Mouse (Mus musculus): ENCODE data around the gene Igf2bp3. TPM values are rescaled to one million over a fixed set of nuclear protein-coding genes. Genes with fewer than 3 reads are reported as not detected.
A peak's percentile ranks its signal among the peaks of the same experiment; 100 is the strongest.
"Not testable (repeated sequence)": the region's sequence is repeated elsewhere in the genome, so short reads cannot be mapped to it uniquely, and the experiment has no call there.

Gene Igf2bp3
- total RNA-seq (2017): 0.18 and 0.19 TPM in 2 replicates

DNA sequence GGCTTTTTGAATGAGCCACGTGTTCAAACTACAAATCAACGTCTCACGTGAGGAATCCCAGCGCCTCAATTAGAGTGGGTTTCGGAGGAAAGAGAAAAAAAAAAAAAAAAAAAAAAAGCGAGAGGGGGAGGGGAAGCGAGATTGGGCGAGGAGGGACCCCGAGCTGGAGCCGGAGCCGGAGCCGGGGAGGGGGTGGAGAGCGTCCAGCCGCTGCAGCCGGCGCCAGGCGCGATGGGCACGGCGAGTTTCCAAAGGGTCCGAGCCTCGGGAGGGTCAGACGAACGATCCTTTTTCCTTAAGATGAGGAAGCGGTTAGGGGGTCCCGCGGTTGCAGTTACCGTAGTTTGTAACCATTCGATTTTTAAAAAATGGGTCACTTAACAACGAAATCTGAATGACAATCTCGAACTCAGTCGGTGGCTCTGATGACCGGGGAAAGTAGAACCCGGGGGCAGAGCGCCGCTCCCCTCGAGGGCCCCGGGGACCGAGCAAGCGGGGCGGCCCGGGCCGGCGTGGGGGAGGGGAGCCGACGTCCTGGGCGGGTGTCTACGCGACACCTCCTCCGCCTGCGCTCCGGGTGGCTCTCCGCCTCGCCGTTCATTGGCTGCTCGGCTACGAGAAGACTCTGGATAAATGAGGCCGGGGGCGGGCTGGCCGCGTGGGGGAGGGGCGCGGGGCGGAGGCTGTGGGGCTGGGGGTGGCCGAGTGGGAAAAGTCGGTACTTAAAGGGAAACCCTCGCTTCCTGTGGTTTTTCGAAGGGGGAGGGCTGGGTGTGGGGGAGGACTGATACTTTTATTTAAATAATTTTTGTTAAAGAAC, at the start of gene Igf2bp3:
Gene Igf2bp3, minus strand, starts transcription at position 30 of the 820 bp plus-strand sequence.
- ATAC-seq (replicated peaks; ENCODE audit: low read depth, poor library complexity, severe bottlenecking): no peak

DNA sequence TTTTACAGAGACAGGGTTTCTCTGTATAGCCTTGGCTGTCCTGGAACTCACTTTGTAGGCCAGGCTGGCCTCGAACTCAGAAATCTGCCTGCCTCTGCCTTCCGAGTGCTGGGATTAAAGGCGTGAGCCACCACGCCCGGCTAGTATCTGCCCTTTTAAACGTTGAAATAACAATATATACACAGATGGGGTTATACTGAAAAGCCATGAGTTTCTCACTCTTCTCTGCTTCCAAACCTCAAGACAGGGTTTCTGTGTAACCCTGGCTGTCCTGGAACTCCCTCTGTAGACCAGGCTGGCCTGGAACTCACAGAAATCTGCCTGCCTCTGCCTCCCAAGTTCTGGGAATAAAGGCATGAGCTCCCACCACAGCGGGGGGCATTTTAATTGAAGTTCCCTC, 49.7 kb upstream of the Igf2bp3 start:
- ATAC-seq (replicated peaks; ENCODE audit: low read depth, poor library complexity, severe bottlenecking): not testable (repeated sequence)

DNA sequence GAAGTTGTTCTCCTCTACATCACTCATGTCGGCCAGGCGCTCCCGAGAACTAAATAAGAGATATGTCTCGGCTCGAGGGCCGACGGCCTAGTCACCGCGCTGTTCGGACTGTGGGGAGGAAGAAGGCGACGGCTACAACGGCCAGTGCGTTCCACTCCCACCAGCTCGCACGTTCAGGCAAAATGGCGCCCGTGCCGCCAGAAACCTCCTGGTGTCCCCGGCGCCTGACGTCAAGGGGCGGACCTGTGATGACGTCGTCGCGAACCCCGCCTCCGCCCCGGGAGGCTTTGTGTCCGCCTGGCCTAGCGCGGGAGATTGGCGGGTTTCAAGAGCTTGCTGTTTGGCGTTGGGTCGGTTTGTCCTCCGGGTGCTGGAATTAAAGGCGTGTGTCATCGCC, 49.1 kb upstream of the Igf2bp3 start, which contains the start of gene Tra2a:
Gene Tra2a, minus strand, starts transcription at position 187 of the 397 bp plus-strand sequence.
- ATAC-seq (replicated peaks; ENCODE audit: low read depth, poor library complexity, severe bottlenecking): peak; percentile 90

DNA sequence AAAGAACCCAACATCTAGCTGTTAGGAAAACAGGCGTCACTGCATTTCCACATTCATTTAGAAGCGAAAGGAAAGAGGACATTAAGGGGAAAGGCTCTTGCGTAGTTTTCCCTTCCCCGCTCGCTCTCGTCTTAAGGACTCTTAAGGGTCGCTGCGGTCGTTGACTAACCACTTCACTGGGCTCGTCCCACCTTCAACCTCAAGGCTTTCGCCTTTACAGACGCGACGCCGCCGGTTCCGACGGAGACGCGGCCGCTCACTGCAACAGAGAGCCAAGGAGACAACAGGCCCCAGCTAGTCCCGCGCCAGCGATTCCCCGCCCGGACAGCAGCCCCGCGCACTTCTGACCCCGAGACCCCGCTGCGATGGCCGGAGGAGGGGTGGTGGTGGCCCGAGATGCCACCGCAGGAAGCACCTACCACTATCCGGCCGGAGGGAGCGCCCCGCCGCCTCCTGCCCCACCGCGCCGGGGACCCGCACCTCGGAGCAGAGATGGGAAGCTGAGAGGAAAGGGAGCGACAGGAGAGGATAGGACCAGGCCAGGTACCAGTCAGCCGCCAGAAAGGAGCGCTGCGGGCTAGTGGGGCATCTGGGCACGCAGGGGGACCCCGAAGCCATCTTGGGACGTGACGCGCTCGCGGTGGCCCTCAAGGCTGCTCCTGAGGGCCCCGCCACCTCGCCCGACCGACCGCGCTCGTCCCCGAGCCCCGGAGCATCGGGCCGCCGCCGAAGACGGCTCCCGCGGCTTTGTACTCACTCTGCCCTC, 48.5 kb upstream of the Igf2bp3 start:
- peak; percentile 31 for ATAC-seq (replicated peaks; ENCODE audit: low read depth, poor library complexity, severe bottlenecking)

DNA sequence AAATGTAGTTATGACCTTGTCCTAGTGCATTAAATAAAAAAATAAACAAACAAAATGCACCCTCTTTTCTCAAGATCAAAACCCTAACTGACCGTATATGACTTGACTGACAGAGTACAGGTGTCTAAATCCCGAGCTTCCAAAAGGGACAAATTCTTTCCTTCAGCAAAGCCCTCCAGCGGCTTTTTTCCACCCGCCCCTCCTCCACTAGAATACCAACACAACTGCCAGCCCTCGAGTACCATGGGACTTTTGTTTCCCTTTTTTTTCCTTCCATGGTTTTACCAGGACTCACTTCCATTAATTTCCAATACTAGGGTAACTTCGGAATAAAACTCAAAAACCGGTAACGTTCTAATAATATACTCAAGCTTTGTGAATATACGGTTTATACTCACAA, 47.7 kb upstream of the Igf2bp3 start:
- ATAC-seq (replicated peaks; ENCODE audit: low read depth, poor library complexity, severe bottlenecking): no peak

DNA sequence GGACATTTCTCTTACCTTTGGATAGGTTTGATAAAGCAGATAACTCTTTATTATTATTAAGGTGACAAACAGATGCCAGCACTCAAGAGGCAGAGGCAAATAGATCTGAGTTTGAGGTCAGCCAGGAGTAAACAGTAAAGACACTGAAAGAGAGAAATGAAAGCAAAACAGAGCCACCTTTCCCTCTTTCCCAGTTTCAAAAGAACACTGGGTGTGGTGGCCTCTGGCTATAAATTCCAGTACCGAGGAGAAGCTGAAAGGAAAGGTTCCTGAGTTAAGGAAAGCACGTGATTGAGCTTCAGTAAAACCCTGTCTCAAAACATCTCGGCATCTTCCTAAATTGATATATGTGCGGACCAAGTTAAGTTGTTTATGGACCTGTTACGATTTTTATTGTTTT, 45.0 kb upstream of the Igf2bp3 start:
- ATAC-seq (replicated peaks; ENCODE audit: low read depth, poor library complexity, severe bottlenecking): no peak

DNA sequence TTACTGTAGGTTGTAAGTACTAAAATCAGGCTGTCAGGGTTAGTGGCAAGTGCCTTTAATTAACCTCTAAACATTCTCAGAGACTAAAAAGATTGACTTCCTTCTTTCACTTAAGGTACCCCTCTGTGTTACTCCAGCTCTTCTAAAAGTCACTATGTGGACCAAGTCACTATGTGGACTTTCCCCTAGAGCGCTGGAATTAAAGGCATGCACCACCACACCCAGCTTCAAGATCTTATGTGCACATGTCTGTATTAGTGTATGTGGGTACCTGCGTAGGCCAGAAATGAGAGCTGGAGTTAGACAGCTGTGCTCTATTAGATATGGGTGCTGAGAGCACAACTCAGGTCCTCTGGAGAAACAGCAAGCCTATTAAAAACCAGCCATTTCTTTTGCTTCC, 43.1 kb upstream of the Igf2bp3 start:
- ATAC-seq (replicated peaks; ENCODE audit: low read depth, poor library complexity, severe bottlenecking): no peak

DNA sequence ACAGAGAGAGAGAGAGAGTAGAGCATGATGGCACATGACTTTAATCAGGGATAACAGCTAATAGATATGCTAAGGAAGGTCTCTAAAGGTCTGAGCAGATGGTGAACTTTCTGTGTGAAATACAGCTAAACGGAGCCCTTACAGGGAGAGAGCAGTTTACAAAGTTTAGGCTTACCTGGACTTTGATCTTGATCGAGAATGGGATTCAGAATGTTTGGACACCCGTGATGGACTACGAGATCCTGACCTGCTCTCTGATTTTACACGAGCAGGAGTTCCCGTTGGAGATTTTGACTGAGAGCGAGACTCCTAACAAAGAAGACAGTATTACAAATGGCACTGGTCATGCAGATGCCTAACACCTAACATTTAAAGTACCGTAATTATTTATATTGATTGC, 37.5 kb upstream of the Igf2bp3 start:
- ATAC-seq (replicated peaks; ENCODE audit: low read depth, poor library complexity, severe bottlenecking): no peak

DNA sequence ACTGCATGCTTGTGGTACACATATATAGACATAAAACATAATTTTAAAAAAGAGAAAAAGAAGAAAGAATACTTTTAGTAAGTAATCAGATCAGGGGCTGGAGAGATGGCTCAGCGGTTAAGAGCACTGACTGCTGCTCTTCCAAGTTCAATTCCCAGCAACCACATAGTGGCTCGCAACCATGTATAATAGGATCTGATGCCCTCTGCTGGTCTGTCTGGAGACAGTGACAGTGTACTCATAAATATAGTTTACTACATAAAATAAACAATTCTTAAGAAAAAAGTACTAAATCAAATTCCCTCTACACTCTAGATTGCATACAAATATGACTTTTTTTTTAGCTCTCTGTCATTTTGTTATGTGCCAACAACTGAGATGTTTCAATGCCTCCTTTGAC, 36.4 kb upstream of the Igf2bp3 start:
- ATAC-seq (replicated peaks; ENCODE audit: low read depth, poor library complexity, severe bottlenecking): no peak

DNA sequence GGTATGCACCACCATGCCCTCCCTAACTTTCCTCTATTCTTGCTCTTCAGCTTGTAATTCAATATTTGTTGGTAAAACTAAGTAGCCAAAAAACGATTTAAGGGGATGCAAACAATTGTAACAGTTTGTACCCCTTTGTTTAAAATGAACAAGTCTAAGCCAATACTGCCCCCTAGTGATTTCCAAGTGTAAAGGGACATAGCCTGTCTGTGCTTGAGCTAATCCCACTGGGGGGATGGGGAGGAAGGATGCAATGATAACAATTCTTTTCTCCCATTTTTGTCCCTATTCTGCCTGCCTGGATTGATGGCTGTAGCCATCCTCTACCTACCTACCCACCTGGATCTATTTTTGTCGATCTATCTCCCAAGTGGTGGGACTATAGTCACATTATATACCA, 32.5 kb upstream of the Igf2bp3 start:
- ATAC-seq (replicated peaks; ENCODE audit: low read depth, poor library complexity, severe bottlenecking): peak; percentile 50; the same call in 1 of the 2 replicates

DNA sequence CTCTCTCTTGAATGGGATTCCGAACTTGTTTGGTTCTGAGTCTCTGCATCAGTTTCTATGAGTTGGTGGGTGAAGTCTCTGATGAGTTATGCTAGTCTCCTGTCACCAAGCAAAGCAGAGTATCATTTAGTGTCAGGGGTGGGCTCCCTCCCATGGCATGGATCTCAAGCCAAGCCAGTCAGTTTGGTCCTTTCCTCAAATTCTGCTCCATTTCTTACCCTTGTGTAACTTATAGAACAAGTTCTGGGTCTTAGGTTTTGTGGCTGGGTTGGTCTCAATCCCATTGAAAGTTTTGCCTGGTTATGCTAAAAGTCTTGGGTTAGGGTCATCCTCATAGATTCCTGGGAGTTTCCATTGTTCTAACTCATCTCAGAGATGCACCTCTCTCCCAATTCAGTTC, 27.6 kb upstream of the Igf2bp3 start:
- no peak for ATAC-seq (replicated peaks; ENCODE audit: low read depth, poor library complexity, severe bottlenecking)

DNA sequence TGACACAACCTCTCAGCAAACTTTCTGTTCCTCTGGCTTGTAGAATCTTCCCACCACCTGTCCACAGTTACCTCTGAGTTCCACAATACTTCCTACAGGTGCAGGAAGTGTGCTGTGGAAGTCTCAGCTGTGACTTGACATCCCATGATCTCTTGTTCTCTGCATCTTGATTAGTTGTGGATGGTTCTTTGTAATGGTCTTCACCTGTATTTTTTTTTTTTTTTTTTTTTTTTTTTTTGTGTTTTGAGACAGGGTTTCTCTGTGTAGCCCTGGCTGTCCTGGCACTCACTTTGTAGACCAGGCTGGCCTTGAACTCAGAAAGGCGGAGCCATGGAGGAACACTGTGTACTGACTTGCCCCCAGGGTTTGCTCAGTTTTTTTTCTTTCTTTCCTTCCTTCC, 26.8 kb upstream of the Igf2bp3 start:
- no peak for ATAC-seq (replicated peaks; ENCODE audit: low read depth, poor library complexity, severe bottlenecking)

DNA sequence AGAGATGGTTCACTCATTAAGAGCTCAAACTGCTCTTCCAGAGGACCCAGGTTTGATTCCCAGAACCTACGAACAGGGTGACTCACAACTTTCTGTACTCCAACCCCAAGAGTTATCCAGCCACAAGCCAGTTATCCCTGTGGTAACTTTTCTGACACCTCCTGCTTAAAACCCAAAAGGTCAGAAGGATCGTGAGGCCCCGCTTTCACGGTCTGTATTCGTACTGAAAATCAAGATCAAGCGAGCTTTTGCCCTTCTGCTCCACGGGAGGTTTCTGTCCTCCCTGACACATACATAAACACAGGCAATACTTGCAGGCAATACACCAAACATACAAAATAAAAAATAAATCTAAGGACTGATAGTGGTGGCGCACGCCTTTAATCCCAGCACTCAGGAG, 21.6 kb upstream of the Igf2bp3 start:
- peak; percentile 100 for ATAC-seq (replicated peaks; ENCODE audit: low read depth, poor library complexity, severe bottlenecking)

DNA sequence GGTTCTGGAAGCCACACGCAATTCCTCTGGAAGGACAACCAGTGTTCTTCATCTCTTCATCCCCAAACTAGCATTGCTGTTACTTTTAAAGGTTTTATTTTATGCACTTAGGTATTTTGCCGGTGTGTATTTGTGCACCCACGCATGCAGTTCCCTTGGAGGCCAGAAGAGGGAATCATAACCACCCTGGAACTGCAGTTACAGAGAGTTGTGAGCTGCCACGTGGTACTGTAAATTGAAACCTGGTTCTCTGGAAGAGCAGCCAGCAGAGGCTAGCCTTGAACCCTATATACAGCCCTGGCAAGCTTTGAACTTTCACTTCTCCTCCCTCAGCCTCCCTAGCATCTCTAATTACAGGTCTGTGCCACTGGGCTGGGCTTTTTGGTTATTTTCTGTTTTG, 18.6 kb upstream of the Igf2bp3 start:
- ATAC-seq (replicated peaks; ENCODE audit: low read depth, poor library complexity, severe bottlenecking): peak; percentile 76

DNA sequence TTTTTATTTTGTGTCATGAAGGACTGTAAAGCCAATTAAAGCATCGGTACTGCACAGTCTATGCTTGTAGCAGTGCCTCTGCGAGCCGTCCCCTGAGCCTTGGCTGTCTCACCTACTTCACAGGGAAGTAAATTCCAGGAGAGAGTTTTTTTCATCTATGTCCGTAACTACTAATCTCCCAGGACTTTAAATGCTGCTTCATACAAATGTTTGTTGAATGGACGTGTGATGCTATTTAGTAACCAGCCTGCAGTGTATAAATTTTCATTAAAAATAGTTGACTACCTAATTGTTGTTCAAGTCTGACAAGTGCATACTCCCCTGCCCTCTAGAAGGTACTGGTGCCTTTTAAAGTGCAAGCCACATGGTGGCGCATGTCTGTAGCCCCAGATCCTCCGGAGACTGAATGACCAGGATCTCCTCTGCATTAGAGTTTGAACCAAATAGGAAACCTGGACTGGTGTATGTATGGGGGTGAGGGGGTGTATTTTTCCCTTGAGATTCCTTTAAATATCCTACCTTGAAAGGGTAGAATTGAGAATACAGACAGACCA, 13.4 kb upstream of the Igf2bp3 start:
- ATAC-seq (replicated peaks; ENCODE audit: low read depth, poor library complexity, severe bottlenecking): peak; percentile 74

DNA sequence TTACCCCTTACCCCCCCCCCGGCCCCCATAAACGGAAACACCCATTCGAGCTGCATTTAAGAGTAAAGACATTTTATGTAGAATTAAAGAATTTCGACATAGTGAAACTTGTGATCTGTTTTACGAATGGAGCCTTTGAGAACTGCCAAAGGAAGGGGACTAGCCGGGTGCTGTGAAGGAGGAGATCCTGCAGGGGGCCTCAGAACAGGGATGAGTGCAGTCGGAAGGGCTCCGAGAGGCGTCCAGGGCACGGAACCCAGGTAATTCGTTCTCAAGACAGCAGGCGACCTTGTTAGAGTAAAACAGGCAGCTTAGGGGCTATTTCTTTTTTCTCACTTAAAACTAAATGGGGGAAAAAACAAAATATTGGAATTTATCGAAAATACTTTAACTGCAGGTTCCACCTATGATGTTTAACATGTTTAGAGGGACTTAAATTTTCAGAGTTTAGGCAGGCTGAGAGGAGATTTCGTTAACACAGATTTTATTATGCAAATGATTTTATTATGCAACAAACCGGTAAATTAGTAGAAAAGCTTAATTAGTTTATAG, 12.5 kb upstream of the Igf2bp3 start:
- peak; percentile 87 for ATAC-seq (replicated peaks; ENCODE audit: low read depth, poor library complexity, severe bottlenecking)

DNA sequence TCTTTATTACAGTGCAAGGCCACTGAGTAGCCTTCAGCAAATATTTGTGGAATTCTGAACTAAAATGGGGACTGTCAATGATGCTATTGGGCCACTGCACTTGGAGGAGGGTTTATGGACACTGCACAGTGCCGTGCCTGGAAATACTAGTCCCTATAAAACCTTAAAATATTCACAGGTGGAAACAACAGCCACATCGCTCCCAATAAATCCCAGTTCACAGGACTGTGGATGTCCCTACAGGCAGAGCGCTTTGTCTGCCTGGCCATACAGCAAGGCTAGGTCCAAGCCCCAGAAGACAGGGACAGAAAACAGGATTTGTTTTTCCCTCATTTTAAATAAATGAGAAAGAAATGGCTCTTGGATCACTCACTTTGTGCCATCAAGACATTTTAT, 11.0 kb upstream of the Igf2bp3 start:
- no peak for ATAC-seq (replicated peaks; ENCODE audit: low read depth, poor library complexity, severe bottlenecking)

DNA sequence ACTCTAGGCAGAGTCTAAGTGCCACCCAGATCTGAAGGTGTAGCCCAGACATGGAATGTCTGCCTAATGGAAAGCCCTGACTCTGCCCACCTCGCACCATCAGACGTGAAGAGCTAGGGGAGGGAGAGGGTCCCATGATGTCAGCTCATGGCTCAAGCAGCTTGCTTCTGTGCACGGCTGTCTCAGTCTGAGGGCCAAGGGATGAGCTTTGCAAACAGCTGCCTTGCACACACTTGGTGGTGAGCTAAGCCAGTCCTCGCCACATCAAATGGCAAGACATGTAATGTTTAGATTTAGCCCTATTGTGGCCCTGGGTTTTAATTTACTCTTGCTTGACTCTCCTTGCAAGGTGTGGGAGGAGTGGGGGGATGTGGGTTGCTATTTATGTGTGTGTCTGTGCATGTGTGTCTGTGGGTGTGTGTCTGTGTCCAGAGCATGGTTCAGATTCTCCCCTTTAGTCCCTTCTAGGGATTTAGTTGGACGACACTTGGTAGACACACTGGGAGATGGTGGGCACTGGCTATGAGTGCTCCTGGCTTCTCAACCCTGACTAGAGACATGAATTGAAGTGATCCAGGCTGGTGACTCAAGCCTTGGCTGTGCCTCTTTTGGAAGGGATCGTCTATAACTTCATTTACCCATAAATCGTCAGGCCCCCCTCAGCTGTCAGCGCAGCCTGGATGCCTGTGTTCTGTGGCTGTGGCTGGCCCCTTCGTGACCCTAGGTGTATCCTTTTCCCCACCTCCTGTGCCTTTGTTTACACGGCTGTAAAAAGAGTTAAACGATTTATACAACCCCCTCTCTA, 10.4 kb upstream of the Igf2bp3 start:
- ATAC-seq (replicated peaks; ENCODE audit: low read depth, poor library complexity, severe bottlenecking): no peak

DNA sequence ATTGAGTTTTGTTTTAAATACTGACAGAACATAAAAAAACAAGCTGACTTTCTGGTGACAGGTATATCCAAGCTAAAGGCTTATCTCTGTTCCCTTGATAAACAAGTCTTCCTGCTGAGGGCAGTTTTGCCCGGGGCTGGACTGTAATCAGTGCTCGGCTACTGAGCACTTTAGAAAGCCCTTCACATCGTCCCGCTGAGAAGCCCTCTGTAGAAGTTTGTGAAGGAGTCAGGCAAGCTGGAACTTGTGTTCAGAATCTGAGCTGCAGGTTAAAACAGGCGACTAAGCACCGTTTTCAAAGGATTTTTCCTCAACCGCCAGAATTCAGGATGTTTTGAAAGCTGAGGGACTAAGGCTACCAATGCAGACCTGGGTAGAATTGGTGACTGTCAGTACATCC, 7.1 kb upstream of the Igf2bp3 start:
- no peak for ATAC-seq (replicated peaks; ENCODE audit: low read depth, poor library complexity, severe bottlenecking)
